8 mouse cellular contexts compared by ENCODE assay signal in the genomic region with DNA sequence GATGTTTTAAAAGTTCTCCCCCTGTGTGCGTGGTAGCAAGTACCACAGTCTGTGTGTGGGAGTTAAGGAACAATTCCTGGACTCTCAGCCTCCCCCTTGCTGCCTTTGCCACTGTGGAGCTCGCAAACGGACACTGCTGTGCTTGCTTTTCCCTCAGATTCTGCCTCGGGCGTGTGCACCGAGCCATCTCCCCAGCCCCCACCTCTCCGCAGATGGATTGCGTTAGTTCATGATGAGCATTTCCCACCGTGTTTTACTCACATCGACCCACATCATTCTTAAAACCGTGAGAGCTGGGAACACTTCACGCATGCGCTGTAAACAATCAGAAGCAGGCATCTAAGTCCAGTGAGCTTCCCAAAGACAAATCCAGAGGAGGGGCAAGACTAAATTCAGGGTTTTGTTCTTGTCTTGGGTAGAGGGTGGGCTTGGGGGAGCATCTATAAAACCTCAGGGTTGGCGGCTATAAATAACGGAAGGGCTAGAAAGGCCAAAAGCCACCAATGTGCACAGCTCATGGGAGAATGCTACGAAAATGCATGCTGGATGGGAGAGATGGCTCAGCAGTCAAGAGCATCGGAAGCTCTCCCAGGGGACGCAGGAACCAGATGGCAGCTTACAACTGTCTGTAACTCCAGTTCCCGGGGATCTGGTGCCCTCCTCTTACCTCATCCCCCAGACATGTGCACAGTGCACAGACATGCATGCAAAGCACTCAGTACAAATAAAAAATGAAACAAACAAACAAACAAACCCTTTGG. TPM values are rescaled to one million over a fixed set of nuclear protein-coding genes. Genes with fewer than 3 reads are reported as not detected.
DNase-seq lines count a peak whose midpoint lies in the region; ATAC-seq lines count a peak whose summit lies in the region.

No protein-coding gene starts in this region.

- 0 out of 2 replicates have a peak overlapping the region, but pooled peaks have one; percentile 14 for H3K4me3 ChIP-seq in forebrain, embryonic 10.5 days
- 0 out of 2 replicates have a peak overlapping the region, but pooled peaks have one; percentile 8 for H3K4me3 ChIP-seq in midbrain, embryonic 14.5 days (replicated peaks; ENCODE audit: low read depth, low read length)

- H3K9ac ChIP-seq in midbrain, embryonic 14.5 days (replicated peaks; ENCODE audit: low read length) = no peak overlapping the region

- ATAC-seq in midbrain, embryonic 14.5 days (ENCODE audit: low FRiP score, low TSS enrichment) = peak; percentile 63

- peak; percentile 47 for DNase-seq in 3T3-L1 (ENCODE audit: low read depth, low spot score)
- peak; percentile 78 for DNase-seq in brain, adult 2 months (ENCODE audit: low read depth, low spot score)
- peak; percentile 36 for DNase-seq in forebrain, embryonic 10.5 days (ENCODE audit: extremely low spot score, low spot score)
- peak; percentile 36 for DNase-seq in layer of hippocampus, adult 11-12 months (ENCODE audit: low spot score)
- DNase-seq in midbrain, embryonic 14.5 days = peak; percentile 71
- DNase-seq in urinary bladder, adult 18-20 months (ENCODE audit: low spot score in 2 of 2) = no peak
- no peak for DNase-seq in thymus, postnatal 14 days
- DNase-seq in thymus, postnatal 25 days = no peak

- no peaks in the 10 kb centered on the region for H3K36me3 ChIP-seq in forebrain, embryonic 10.5 days (replicated peaks)
- no peaks in the 10 kb centered on the region for H3K36me3 ChIP-seq in midbrain, embryonic 14.5 days (ENCODE audit: control insufficient read depth, insufficient read depth, low read length)

- WGBS in forebrain, embryonic 10.5 days = 65% methylated on average over 19 of the region's 19 CpGs
- 44% methylated on average over 19 of the region's 19 CpGs for WGBS in midbrain, embryonic 14.5 days

- H3K4me2 ChIP-seq in midbrain, embryonic 14.5 days (ENCODE audit: low read length) = peak overlapping the region; percentile 35

- no peaks in the 10 kb centered on the region for H3K9me3 ChIP-seq in forebrain, embryonic 10.5 days
- no peaks in the 10 kb centered on the region for H3K9me3 ChIP-seq in midbrain, embryonic 14.5 days (ENCODE audit: control insufficient read depth, low read length)

- H3K27ac ChIP-seq in forebrain, embryonic 10.5 days = peak overlapping the region; percentile 67
- peak overlapping the region; percentile 62 for H3K27ac ChIP-seq in midbrain, embryonic 14.5 days (replicated peaks; ENCODE audit: low read depth, low read length)

- no peaks in the 10 kb centered on the region for H3K27me3 ChIP-seq in forebrain, embryonic 10.5 days (ENCODE audit: poor library complexity, severe bottlenecking)
- no peaks in the 10 kb centered on the region for H3K27me3 ChIP-seq in midbrain, embryonic 14.5 days (ENCODE audit: control insufficient read depth, insufficient read depth, low read length)

- peaks cover 19% of the 10 kb centered on the region for H3K4me1 ChIP-seq in forebrain, embryonic 10.5 days
- peaks cover 14% of the 10 kb centered on the region for H3K4me1 ChIP-seq in midbrain, embryonic 14.5 days (ENCODE audit: control insufficient read depth, insufficient read depth, low read length)

RNA-seq across cellular contexts. Expression of a gene that starts 27.5 kb away (rescaled TPM):
- polyA plus RNA-seq in forebrain, embryonic 10.5 days (2016; fragmentation: Nextera tagmentation; extraction: Ambion mirVana) = 1.6 and 2.0 TPM in 2 replicates
- 4.6 and 5.7 TPM in 2 replicates for polyA plus RNA-seq in midbrain, embryonic 14.5 days (2014; fragmentation: Nextera tagmentation; extraction: Ambion mirVana)

Comparison
In these comparisons a context has a peak if more than half of its experiments do, and no peak if none do; other contexts are left out.
1. DNase-seq: peak in 3T3-L1 (single experiment), brain, adult 2 months (single experiment), forebrain, embryonic 10.5 days (single experiment), layer of hippocampus, adult 11-12 months (single experiment) and midbrain, embryonic 14.5 days (single experiment); none in urinary bladder, adult 18-20 months (0 of 2), thymus, postnatal 14 days (single experiment) and thymus, postnatal 25 days (single experiment).